Mouse (Mus musculus) 3T3-L1 (cell line): Measurements from ENCODE around the gene Gm10563.
"Not testable (repeated sequence)": the region's sequence is repeated elsewhere in the genome, so short reads cannot be mapped to it uniquely, and the experiment has no call there.

Experiments
- DNase-seq: peaks from one replicate; pipeline ENCODE4 v3.0.0-alpha.2; 2015; ENCODE audit warnings: low read depth, low spot score

Gene Gm10563

GRCm38 (mm10) chr4:155598536-155598935, 46.7 kb downstream of the Gm10563 start:
- DNase-seq, result peak; percentile 36

GRCm38 (mm10) chr4:155596606-155597005, 48.6 kb downstream of the Gm10563 start:
- no peak for DNase-seq

GRCm38 (mm10) chr4:155595777-155596176, 49.4 kb downstream of the Gm10563 start:
- DNase-seq, result no peak

- DNase-seq, result no peak
Observed at GRCm38 (mm10) chr4:155593780-155594179, 51.4 kb downstream of the Gm10563 start.

GRCm38 (mm10) chr4:155591012-155591719, 54.0 kb downstream of the Gm10563 start:
- DNase-seq, result no peak

- no peak for DNase-seq
Observed at GRCm38 (mm10) chr4:155589356-155589755, 55.9 kb downstream of the Gm10563 start.

GRCm38 (mm10) chr4:155582279-155582905, 62.8 kb downstream of the Gm10563 start:
- DNase-seq, result peak; percentile 91

- peak; percentile 64 for DNase-seq
Observed at GRCm38 (mm10) chr4:155580420-155580819, 64.8 kb downstream of the Gm10563 start.

GRCm38 (mm10) chr4:155578336-155579125, 66.7 kb downstream of the Gm10563 start:
- no peak for DNase-seq

- no peak for DNase-seq
Observed at GRCm38 (mm10) chr4:155577741-155578140, 67.5 kb downstream of the Gm10563 start.

GRCm38 (mm10) chr4:155577132-155577531, 68.1 kb downstream of the Gm10563 start:
- no peak for DNase-seq

- DNase-seq, result no peak
Observed at GRCm38 (mm10) chr4:155575521-155575920, 69.7 kb downstream of the Gm10563 start.

- DNase-seq, result no peak
Observed at GRCm38 (mm10) chr4:155574931-155575330, 70.3 kb downstream of the Gm10563 start.

- DNase-seq, result no peak
Observed at GRCm38 (mm10) chr4:155573876-155574275, 71.3 kb downstream of the Gm10563 start.

- no peak for DNase-seq
Observed at GRCm38 (mm10) chr4:155573155-155573554, 72.1 kb downstream of the Gm10563 start.

GRCm38 (mm10) chr4:155571442-155571841, 73.8 kb downstream of the Gm10563 start:
- DNase-seq, result peak; percentile 59

- DNase-seq, result not testable (repeated sequence)
Observed at GRCm38 (mm10) chr4:155570315-155570714, 74.9 kb downstream of the Gm10563 start.

- DNase-seq, result no peak
Observed at GRCm38 (mm10) chr4:155569818-155570217, 75.4 kb downstream of the Gm10563 start.

GRCm38 (mm10) chr4:155568632-155569370, 76.4 kb downstream of the Gm10563 start:
- no peak for DNase-seq

- peak; percentile 70 for DNase-seq
Observed at GRCm38 (mm10) chr4:155568170-155568569, 77.0 kb downstream of the Gm10563 start.

- DNase-seq, result peak; percentile 32
Observed at GRCm38 (mm10) chr4:155566555-155566954, 78.7 kb downstream of the Gm10563 start.
